Mouse (Mus musculus) cerebellum, postnatal 36 days (tissue): Measurements from ENCODE around the gene Pip5kl1.

ENCODE experiments used
- DNase-seq, 2 experiments: peaks; one replicate each; pipeline ENCODE4 v3.0.0; 2021 to 2022; ENCODE audit warnings: mixed read lengths in 2 of 2

The Pip5kl1 gene

GRCm38 (mm10) chr2:32617601-32618000 lies 43.0 kb downstream of the Pip5kl1 start:
- DNase-seq = no peak

- DNase-seq = no peak
Measured at GRCm38 (mm10) chr2:32618051-32618450, 43.5 kb downstream of the Pip5kl1 start.

GRCm38 (mm10) chr2:32620682-32621516 lies 46.3 kb downstream of the Pip5kl1 start:
- DNase-seq = no peak

GRCm38 (mm10) chr2:32621517-32621859 lies 46.9 kb downstream of the Pip5kl1 start, which contains the start of gene Ak1:
Gene Ak1 (plus strand): TSS chr2:32621758.
- DNase-seq = no peak

- no peak for DNase-seq
Measured at GRCm38 (mm10) chr2:32624111-32624748, 49.6 kb downstream of the Pip5kl1 start.

- DNase-seq = peak; percentile 88 to 91
Measured at GRCm38 (mm10) chr2:32625212-32625872, 50.7 kb downstream of the Pip5kl1 start.

- peak; percentile 80 to 82 for DNase-seq
Measured at GRCm38 (mm10) chr2:32625873-32626694, 51.5 kb downstream of the Pip5kl1 start.

- no peak for DNase-seq
Measured at GRCm38 (mm10) chr2:32627266-32628043, 52.9 kb downstream of the Pip5kl1 start.

- DNase-seq = no peak
Measured at GRCm38 (mm10) chr2:32628044-32628550, 53.5 kb downstream of the Pip5kl1 start.

GRCm38 (mm10) chr2:32628729-32629128 lies 54.1 kb downstream of the Pip5kl1 start:
- DNase-seq = peak; percentile 62

- no peak for DNase-seq
Measured at GRCm38 (mm10) chr2:32629276-32629976, 54.8 kb downstream of the Pip5kl1 start.

- no peak for DNase-seq
Measured at GRCm38 (mm10) chr2:32630036-32630435, 55.4 kb downstream of the Pip5kl1 start.

- no peak for DNase-seq
Measured at GRCm38 (mm10) chr2:32631046-32631445, 56.4 kb downstream of the Pip5kl1 start.

- peak; percentile 76 to 79 for DNase-seq
Measured at GRCm38 (mm10) chr2:32631737-32632394, 57.3 kb downstream of the Pip5kl1 start.
